Mouse (Mus musculus) CH12.LX (cell line): ENCODE data around the gene Mnd1. TPM values are rescaled to one million over a fixed set of nuclear protein-coding genes. Genes with fewer than 3 reads are reported as not detected.

Source experiments
- DNase-seq: peaks from one replicate; pipeline ENCODE4 v3.0.0-alpha.2; 2013; ENCODE audit errors: extremely low read depth
- H3K27ac ChIP-seq: 2 replicates; pipeline ENCODE4 v1.5.1; 2012; ENCODE audit warnings: low read depth, mild to moderate bottlenecking, control low read depth, moderate library complexity; ENCODE audit not compliant: insufficient read depth
- H3K27me3 ChIP-seq: replicated peaks from 2 replicates; pipeline ENCODE3; 2012; ENCODE audit warnings: inconsistent platforms
- H3K36me3 ChIP-seq, 2 experiments: replicated peaks in 1 of 2; 2 replicates each; pipeline versions ENCODE3 to v1.6.1; 2012; ENCODE audit warnings: inconsistent platforms in 1 of 2, low read length in 1 of 2, mild to moderate bottlenecking in 1 of 2, mixed read lengths in 1 of 2, moderate library complexity in 1 of 2; ENCODE audit not compliant: control insufficient read depth in 1 of 2, insufficient read depth in 1 of 2
- H3K4me1 ChIP-seq, 2 experiments: 2 replicates each; pipeline ENCODE4 v1.6.1; 2012; ENCODE audit warnings: inconsistent platforms in 1 of 2, moderate library complexity in 1 of 2; ENCODE audit not compliant: insufficient read depth in 2 of 2, control insufficient read depth in 1 of 2
- H3K4me2 ChIP-seq: 2 replicates; pipeline ENCODE4 v1.6.1; 2012; ENCODE audit warnings: low read depth, mild to moderate bottlenecking, control low read depth; ENCODE audit not compliant: poor library complexity, insufficient read depth, severe bottlenecking
- H3K4me3 ChIP-seq, 3 experiments: fragments of 150-350 bp in 1 of 3; sonication (generic) in 1 of 3; replicated peaks in 1 of 3; 2 replicates each; pipeline versions ENCODE3 to v1.5.1; 2011 to 2012; ENCODE audit warnings: low read depth in 2 of 3, low read length in 2 of 3, mild to moderate bottlenecking in 2 of 3, moderate library complexity in 2 of 3, control low read depth in 1 of 3, improper control_type of control experiment in 1 of 3, inconsistent platforms in 1 of 3, mixed read lengths in 1 of 3; ENCODE audit not compliant: poor library complexity in 1 of 3
- H3K79me2 ChIP-seq: replicated peaks from 2 replicates; pipeline ENCODE4 v1.6.1; 2012; ENCODE audit warnings: mild to moderate bottlenecking, moderate library complexity; ENCODE audit not compliant: control insufficient read depth, poor library complexity, insufficient read depth, severe bottlenecking; ENCODE audit errors: extremely low read depth
- H3K9ac ChIP-seq: 2 replicates; pipeline ENCODE4 v1.6.1; 2012; ENCODE audit warnings: low read depth, mild to moderate bottlenecking, control low read depth, moderate library complexity; ENCODE audit not compliant: insufficient read depth
- H3K9me3 ChIP-seq: replicated peaks from 2 replicates; pipeline ENCODE3; 2012; ENCODE audit warnings: low read length, inconsistent platforms, mixed read lengths
- CHD1 ChIP-seq: IDR thresholded peaks from 2 replicates; pipeline ENCODE4 v1.6.1; 2012; ENCODE audit warnings: low read depth, low read length, improper control_type of control experiment, inconsistent platforms
- CHD2 ChIP-seq: IDR thresholded peaks from 2 replicates; pipeline ENCODE4 v1.6.1; 2011; ENCODE audit warnings: low read length, improper control_type of control experiment
- JUN ChIP-seq: IDR thresholded peaks from 2 replicates; pipeline ENCODE4 v1.6.1; 2011; ENCODE audit warnings: low read depth, mild to moderate bottlenecking, low read length, improper control_type of control experiment, moderate library complexity; ENCODE audit not compliant: insufficient read depth
- JUND ChIP-seq: conservative IDR thresholded peaks from 2 replicates; pipeline ENCODE4 v1.6.1; 2011; ENCODE audit warnings: low read depth, low read length, improper control_type of control experiment
- MAX ChIP-seq: IDR thresholded peaks from 2 replicates; pipeline ENCODE4 v1.6.1; 2011; ENCODE audit warnings: low read length, improper control_type of control experiment
- MAZ ChIP-seq: IDR thresholded peaks from 2 replicates; pipeline ENCODE4 v1.6.1; 2012; ENCODE audit warnings: low read depth, mild to moderate bottlenecking, inconsistent platforms, low read length, improper control_type of control experiment, moderate library complexity
- MEF2A ChIP-seq: IDR thresholded peaks from 2 replicates; pipeline ENCODE4 v1.6.1; 2014; ENCODE audit warnings: low read depth, mild to moderate bottlenecking, inconsistent platforms, low read length, improper control_type of control experiment, borderline replicate concordance
- MXI1 ChIP-seq: IDR thresholded peaks from 2 replicates; pipeline ENCODE4 v1.6.1; 2011; ENCODE audit warnings: mild to moderate bottlenecking, low read depth, low read length, improper control_type of control experiment
- NRF1 ChIP-seq: IDR thresholded peaks from 2 replicates; pipeline ENCODE4 v1.6.1; 2014; ENCODE audit warnings: low read depth, mild to moderate bottlenecking, inconsistent platforms, low read length, improper control_type of control experiment, moderate library complexity
- POLR2A ChIP-seq: IDR thresholded peaks from 2 replicates; pipeline ENCODE4 v1.6.1; 2011; ENCODE audit warnings: low read depth, mild to moderate bottlenecking, improper control_type of control experiment, low read length
- POLR2AphosphoS2 ChIP-seq: IDR thresholded peaks from 2 replicates; pipeline ENCODE4 v1.6.1; 2011; ENCODE audit warnings: low read depth, low read length, improper control_type of control experiment
- RCOR1 ChIP-seq: conservative IDR thresholded peaks from 2 replicates; pipeline ENCODE4 v1.6.1; 2012; ENCODE audit warnings: low read depth, mild to moderate bottlenecking, inconsistent platforms, low read length, improper control_type of control experiment
- SIN3A ChIP-seq: IDR thresholded peaks from 2 replicates; pipeline ENCODE4 v1.6.1; 2012; ENCODE audit warnings: low read length, improper control_type of control experiment, inconsistent platforms
- UBTF ChIP-seq: IDR thresholded peaks from 2 replicates; pipeline ENCODE4 v1.6.1; 2012; ENCODE audit warnings: low read depth, mild to moderate bottlenecking, inconsistent platforms, low read length, improper control_type of control experiment, moderate library complexity
- ZC3H11A ChIP-seq: IDR thresholded peaks from 2 replicates; pipeline ENCODE4 v1.6.1; 2012; ENCODE audit warnings: low read depth, mild to moderate bottlenecking, inconsistent platforms, low read length, improper control_type of control experiment
- ZKSCAN1 ChIP-seq: IDR thresholded peaks from 2 replicates; pipeline ENCODE4 v1.6.1; 2012; ENCODE audit warnings: low read depth, inconsistent platforms, low read length, improper control_type of control experiment, borderline replicate concordance
- ZMIZ1 ChIP-seq: IDR thresholded peaks from 2 replicates; pipeline ENCODE4 v1.6.1; 2012; ENCODE audit warnings: low read depth, mild to moderate bottlenecking, inconsistent platforms, low read length, improper control_type of control experiment
- dilution Hi-C: fragments of 300-500 bp; cut with MboI; formaldehyde crosslinking; loops from 2 replicates; pipeline ENCODE4 v1.14.3; 2020; ENCODE audit warnings: low sequenced_read_pairs; ENCODE audit not compliant: extremely low pct_unique_long_range_greater_than_20kb, extremely low pct_ligation_motif_present
- in situ Hi-C: fragments of 300-500 bp; cut with MboI; formaldehyde crosslinking; loops from 3 replicates; pipeline ENCODE4 v1.14.3; 2019; ENCODE audit warnings: low sequenced_read_pairs, low pct_ligation_motif_present, low pct_unique_long_range_greater_than_20kb, mixed read lengths
- polyA plus RNA-seq: library from polyadenylated mRNA; unstranded; fragments of >175 nt; gene quantifications from 2 replicates; pipeline ENCODE4 v1.2.1, GENCODE M21; 2012; ENCODE audit warnings: low read depth; ENCODE audit not compliant: insufficient read length
- total RNA-seq, 2 experiments: library from RNA; depleted of rRNA; stranded (reverse); fragments of 300-350 nt in 1 of 2; fragments of >200 nt in 1 of 2; gene quantifications; 2 replicates each; pipeline ENCODE4 v1.2.3; 2012 to 2014

Gene Mnd1
- total and polyA plus RNA-seq, 3 experiments, result 14.2 to 23.1 (median 19.0) TPM

DNA sequence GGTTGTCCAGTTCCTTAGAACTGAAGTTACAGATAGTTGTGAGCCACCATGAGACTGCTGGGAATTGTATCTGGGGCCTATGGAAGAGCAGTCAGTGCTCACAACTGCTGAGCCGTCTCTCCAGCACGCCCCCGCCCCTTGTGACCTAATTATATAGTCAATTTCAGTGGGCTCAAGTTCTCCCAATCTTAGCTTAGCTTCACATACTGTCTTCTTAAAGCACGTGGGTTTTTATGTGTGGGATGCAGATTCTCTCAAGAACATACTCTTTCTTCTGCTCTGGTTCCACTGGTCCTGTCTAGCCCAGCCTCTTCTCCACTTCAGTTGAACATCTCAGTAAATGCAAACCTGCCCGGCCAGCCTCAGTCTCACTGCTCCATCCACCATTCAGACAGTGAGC lies 49.1 kb upstream of the Mnd1 start:
- H3K4me2 ChIP-seq, result no peak overlapping the region
- DNase-seq, result no peak
- H3K4me1 ChIP-seq, result peaks cover 0 to 2% of the 10 kb centered on the region in 2 experiments; a peak in 1 of 4 replicates
- no peaks in the 10 kb centered on the region for H3K9me3 ChIP-seq
- H3K9ac ChIP-seq, result no peak overlapping the region
- no peaks in the 10 kb centered on the region for H3K79me2 ChIP-seq
- no peaks in the 10 kb centered on the region for H3K27me3 ChIP-seq
- H3K27ac ChIP-seq, result no peak overlapping the region
- in situ Hi-C loops, result no loop called here
- peaks cover 3 to 36% of the 10 kb centered on the region in 2 experiments for H3K36me3 ChIP-seq
- dilution Hi-C loops, result no loop called here
- no peak for TF ChIP-seq MXI1
- TF ChIP-seq, all 38 proteins: peak for 0
- H3K4me3 ChIP-seq, result no peak overlapping the region

DNA sequence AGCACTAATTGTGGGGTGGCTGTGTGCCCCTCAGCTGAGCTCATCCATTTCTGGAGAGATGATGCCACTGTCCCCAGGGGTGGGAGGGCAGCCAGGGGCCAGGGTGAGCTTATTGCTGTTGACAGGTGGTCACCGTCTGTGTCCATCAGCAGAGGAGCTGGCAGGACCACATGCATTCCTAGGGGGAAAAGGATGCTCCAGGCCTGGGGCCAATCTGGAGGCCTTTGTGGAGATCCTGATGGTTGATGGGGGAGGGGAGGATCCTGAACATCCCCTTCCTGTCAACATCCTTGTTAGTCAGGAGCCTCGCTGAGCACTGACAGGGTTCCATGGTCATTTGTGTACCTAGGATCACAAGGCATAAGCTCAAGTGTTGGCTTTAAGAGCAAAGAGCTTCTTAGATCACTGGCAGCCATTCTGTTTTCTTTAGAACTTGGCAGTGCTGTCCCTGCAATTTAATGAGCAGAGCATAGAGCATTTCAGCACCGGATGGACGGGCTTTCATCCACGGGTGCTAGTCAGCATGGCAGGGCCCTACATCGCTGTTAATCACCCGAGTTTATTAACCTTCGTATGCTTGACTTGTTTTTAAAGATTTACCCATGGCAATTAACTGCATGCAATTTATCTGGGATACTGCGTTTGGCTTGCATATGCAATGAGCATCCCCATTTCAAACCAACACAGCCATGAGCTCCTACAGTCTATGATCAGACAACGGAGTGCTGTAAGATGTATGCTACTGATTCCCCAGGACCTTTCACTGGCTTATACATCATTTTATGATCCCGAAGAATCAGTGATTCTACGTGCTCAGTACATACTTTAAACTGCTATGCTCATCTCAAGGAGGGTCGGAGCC lies 45.2 kb upstream of the Mnd1 start:
- no peak for DNase-seq
- no peaks in the 10 kb centered on the region for H3K4me1 ChIP-seq
- H3K79me2 ChIP-seq, result no peaks in the 10 kb centered on the region
- H3K27me3 ChIP-seq, result no peaks in the 10 kb centered on the region
- H3K36me3 ChIP-seq, result peaks cover 0 to 19% of the 10 kb centered on the region in 2 experiments
- in situ Hi-C loops, result no loop called here
- no peak overlapping the region for H3K27ac ChIP-seq
- H3K4me3 ChIP-seq, result no peak overlapping the region
- no peak overlapping the region for H3K4me2 ChIP-seq
- no peak overlapping the region for H3K9ac ChIP-seq
- TF ChIP-seq POLR2A, result no peak
- no peak for TF ChIP-seq MAZ
- TF ChIP-seq RCOR1, result no peak
- TF ChIP-seq MAX, result no peak
- no peak for TF ChIP-seq MEF2A
- TF ChIP-seq SIN3A, result no peak
- TF ChIP-seq ZC3H11A, result no peak
- no peak for TF ChIP-seq JUN
- TF ChIP-seq ZKSCAN1, result no peak
- no peak for TF ChIP-seq NRF1
- TF ChIP-seq ZMIZ1, result no peak
- TF ChIP-seq UBTF, result no peak
- no peak for TF ChIP-seq MXI1
- TF ChIP-seq JUND, result no peak
- TF ChIP-seq CHD1, result no peak
- TF ChIP-seq POLR2AphosphoS2, result no peak
- TF ChIP-seq CHD2, result no peak
- TF ChIP-seq, all 38 proteins: peak for 0
- no peaks in the 10 kb centered on the region for H3K9me3 ChIP-seq
- dilution Hi-C loops, result no loop called here
